In the genomic region with DNA sequence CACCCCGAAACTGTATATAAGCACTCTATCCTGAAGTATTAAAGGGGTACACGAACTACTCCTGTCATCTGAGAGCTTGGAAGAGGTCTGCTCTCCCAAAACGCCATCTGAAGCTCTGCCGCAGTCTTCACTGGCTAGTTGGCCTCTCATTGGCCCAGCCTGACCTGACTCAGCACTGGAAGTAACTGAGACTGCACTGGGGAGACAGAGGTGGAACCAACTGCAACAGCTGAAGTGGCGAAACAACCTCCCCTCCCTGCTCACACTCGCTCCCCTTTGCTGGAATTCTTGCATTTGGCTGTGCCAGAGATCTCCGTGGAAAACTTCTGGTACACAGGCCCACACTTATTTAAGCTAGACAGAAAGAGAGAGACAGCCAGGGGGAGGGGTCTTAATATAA, we compare ENCODE assay signal across 25 mouse cellular contexts.
DNase-seq lines count a peak whose midpoint lies in the region; ATAC-seq and TF ChIP-seq lines count a peak whose summit lies in the region.
"Had no signal": no experiment of that assay in that cellular context is flagged by ENCODE, and none has a peak within 500 bp of the region (broad histone marks: within the 10 kb centered on the region; RNA-seq: fewer than 3 reads in every experiment).

No protein-coding gene starts in this region.

- peak; percentile 21 for DNase-seq in gastrocnemius, adult 2 months
- no peak for DNase-seq in gastrocnemius, adult 18-20 months (ENCODE audit: low spot score)
- DNase-seq in liver, embryonic 11.5 days (ENCODE audit: low spot score), result no peak
- no peak for DNase-seq in limb, embryonic 14.5 days (ENCODE audit: low spot score)
- no peak for DNase-seq in embryo, embryonic 11 days
- DNase-seq: adrenal gland, adult 2 months; adrenal gland, postnatal 14 days; cerebellum, adult 11 months; cerebellum, adult 2 months; cerebellum, postnatal 10 days; cerebellum, postnatal 36 days; forebrain, postnatal 0 days; gastrocnemius, postnatal 10 days; gastrocnemius, postnatal 36 days; heart, adult 2 months; heart, postnatal 36 days had no signal

- no peak overlapping the region for H3K9ac ChIP-seq in liver, embryonic 11.5 days (ENCODE audit: low read depth, low read length)
- no peak overlapping the region for H3K9ac ChIP-seq in liver, embryonic 12.5 days
- H3K9ac ChIP-seq in limb, embryonic 14.5 days (ENCODE audit: low read depth, low read length, severe bottlenecking), result no peak overlapping the region
- H3K9ac ChIP-seq: embryonic facial prominence, embryonic 12.5 days; forebrain, postnatal 0 days; hindbrain, embryonic 13.5 days; intestine, embryonic 15.5 days had no signal

- intact Hi-C loops in gastrocnemius, adult 2 months (cut with DNase I), result no loop called here

- 0 out of 2 replicates have a peak, but pooled peaks have one; percentile 34 for ATAC-seq in liver, embryonic 11.5 days (replicated peaks; ENCODE audit: low FRiP score)
- ATAC-seq in liver, embryonic 12.5 days, result no peak; the same call in 1 of the 2 replicates
- peak; percentile 68 for ATAC-seq in limb, embryonic 14.5 days (ENCODE audit: low FRiP score, low read depth)
- ATAC-seq: CD4-positive, CD25-positive, alpha-beta regulatory T cell, adult 4 months; forebrain, embryonic 14.5 days; forebrain, postnatal 0 days; hindbrain, embryonic 16.5 days had no signal

- H3K4me2 ChIP-seq in liver, embryonic 11.5 days, result no peak overlapping the region
- no peak overlapping the region for H3K4me2 ChIP-seq in liver, embryonic 12.5 days
- no peak overlapping the region for H3K4me2 ChIP-seq in limb, embryonic 14.5 days (replicated peaks; ENCODE audit: low read depth, low read length, severe bottlenecking)
- H3K4me2 ChIP-seq: embryonic facial prominence, embryonic 12.5 days; hindbrain, embryonic 13.5 days; intestine, embryonic 15.5 days had no signal

- H3K27ac ChIP-seq in gastrocnemius, adult 2 months, result no peak overlapping the region
- H3K27ac ChIP-seq in liver, embryonic 11.5 days (ENCODE audit: low read depth, low read length), result no peak overlapping the region
- H3K27ac ChIP-seq in liver, embryonic 12.5 days, result no peak overlapping the region
- H3K27ac ChIP-seq in limb, embryonic 14.5 days (replicated peaks; ENCODE audit: low read depth, low read length), result no peak overlapping the region
- H3K27ac ChIP-seq: embryonic facial prominence, embryonic 12.5 days; heart, adult 2 months; heart, embryonic 10.5 days; hindbrain, embryonic 10.5 days; hindbrain, embryonic 13.5 days; intestine, embryonic 15.5 days had no signal

- no peaks in the 10 kb centered on the region for H3K36me3 ChIP-seq in liver, embryonic 11.5 days (ENCODE audit: control insufficient read depth, insufficient read depth, low read length)
- no peaks in the 10 kb centered on the region for H3K36me3 ChIP-seq in liver, embryonic 12.5 days
- H3K36me3 ChIP-seq in limb, embryonic 14.5 days (ENCODE audit: control insufficient read depth, insufficient read depth, low read length), result no peaks in the 10 kb centered on the region
- H3K36me3 ChIP-seq: embryonic facial prominence, embryonic 12.5 days; heart, embryonic 10.5 days; hindbrain, embryonic 10.5 days; hindbrain, embryonic 13.5 days; intestine, embryonic 15.5 days had no signal

- no peaks in the 10 kb centered on the region for H3K4me1 ChIP-seq in liver, embryonic 11.5 days (replicated peaks; ENCODE audit: control insufficient read depth, insufficient read depth, low read length)
- H3K4me1 ChIP-seq in liver, embryonic 12.5 days, result peaks cover 8% of the 10 kb centered on the region; the same call in 1 of the 2 replicates
- no peaks in the 10 kb centered on the region for H3K4me1 ChIP-seq in limb, embryonic 14.5 days (ENCODE audit: control insufficient read depth, insufficient read depth, low read length)
- H3K4me1 ChIP-seq: embryonic facial prominence, embryonic 12.5 days; hindbrain, embryonic 10.5 days; hindbrain, embryonic 13.5 days had no signal

- H3K4me3 ChIP-seq in gastrocnemius, adult 2 months, result no peak overlapping the region
- no peak overlapping the region for H3K4me3 ChIP-seq in liver, embryonic 11.5 days (ENCODE audit: low read depth, low read length)
- no peak overlapping the region for H3K4me3 ChIP-seq in liver, embryonic 12.5 days
- H3K4me3 ChIP-seq in limb, embryonic 14.5 days (replicated peaks; ENCODE audit: low read length), result no peak overlapping the region
- H3K4me3 ChIP-seq: embryonic facial prominence, embryonic 12.5 days; heart, adult 2 months; heart, embryonic 10.5 days; hindbrain, embryonic 10.5 days; hindbrain, embryonic 13.5 days; intestine, embryonic 15.5 days had no signal

- no peaks in the 10 kb centered on the region for H3K9me3 ChIP-seq in liver, embryonic 11.5 days (ENCODE audit: control insufficient read depth, low read length)
- no peaks in the 10 kb centered on the region for H3K9me3 ChIP-seq in liver, embryonic 12.5 days (replicated peaks)
- no peaks in the 10 kb centered on the region for H3K9me3 ChIP-seq in limb, embryonic 14.5 days (ENCODE audit: control insufficient read depth, low read length)
- H3K9me3 ChIP-seq: embryonic facial prominence, embryonic 12.5 days; heart, embryonic 10.5 days; hindbrain, embryonic 10.5 days; hindbrain, embryonic 13.5 days; intestine, embryonic 15.5 days had no signal

- 56% methylated on average over 7 of the region's 7 CpGs for WGBS in liver, embryonic 11.5 days
- 50% methylated on average over 7 of the region's 7 CpGs for WGBS in liver, embryonic 12.5 days (ENCODE audit: insufficient replicate concordance)
- 58% methylated on average over 7 of the region's 7 CpGs for WGBS in limb, embryonic 14.5 days

- no peak for TF ChIP-seq CTCF in gastrocnemius, adult 2 months (IDR thresholded peaks at IDR 0.05)

- H3K27me3 ChIP-seq in liver, embryonic 11.5 days (replicated peaks; ENCODE audit: control insufficient read depth, insufficient read depth, low read length), result no peaks in the 10 kb centered on the region
- no peaks in the 10 kb centered on the region for H3K27me3 ChIP-seq in liver, embryonic 12.5 days (replicated peaks)
- no peaks in the 10 kb centered on the region for H3K27me3 ChIP-seq in limb, embryonic 14.5 days (ENCODE audit: control insufficient read depth, insufficient read depth, low read length)
- H3K27me3 ChIP-seq: embryonic facial prominence, embryonic 12.5 days; hindbrain, embryonic 13.5 days; intestine, embryonic 15.5 days had no signal

- no peak for TF ChIP-seq POLR2A in limb, embryonic 14.5 days (IDR thresholded peaks at IDR 0.05; ENCODE audit: borderline replicate concordance, extremely low read depth, insufficient read depth, insufficient read length)
